Mouse (Mus musculus) ES-Bruce4 (cell line): Measurements from ENCODE around the gene Rbms1. TPM values are rescaled to one million over a fixed set of nuclear protein-coding genes. Genes with fewer than 3 reads are reported as not detected.

Experiments used
- H3K27ac ChIP-seq: 2 replicates; pipeline ENCODE4 v1.5.1; 2012; ENCODE audit warnings: low read length, inconsistent platforms; ENCODE audit not compliant: insufficient read depth
- H3K27me3 ChIP-seq: 2 replicates; pipeline ENCODE4 v1.6.1; 2012; ENCODE audit warnings: mild to moderate bottlenecking, low read length, inconsistent platforms; ENCODE audit not compliant: control insufficient read depth, poor library complexity, insufficient read depth, severe bottlenecking
- H3K36me3 ChIP-seq: 2 replicates; pipeline ENCODE4 v1.6.1; 2012; ENCODE audit warnings: inconsistent platforms, mild to moderate bottlenecking, low read length, moderate library complexity; ENCODE audit not compliant: control insufficient read depth, poor library complexity, insufficient read depth, severe bottlenecking
- H3K4me1 ChIP-seq: one replicate; pipeline ENCODE4 v1.8.1; 2011; ENCODE audit warnings: low read length; ENCODE audit not compliant: control insufficient read depth, insufficient read depth
- H3K4me3 ChIP-seq: 2 replicates; pipeline ENCODE4 v1.5.1; 2011; ENCODE audit warnings: low read depth, mild to moderate bottlenecking, low read length
- H3K9ac ChIP-seq: 2 replicates; pipeline ENCODE4 v1.6.1; 2012; ENCODE audit warnings: low read depth, mild to moderate bottlenecking, inconsistent platforms; ENCODE audit not compliant: poor library complexity, severe bottlenecking
- H3K9me3 ChIP-seq: replicated peaks from 2 replicates; pipeline ENCODE4 v1.6.1; 2012; ENCODE audit warnings: mild to moderate bottlenecking, low read length, inconsistent platforms; ENCODE audit not compliant: control insufficient read depth, poor library complexity, insufficient read depth, severe bottlenecking
- CTCF ChIP-seq: IDR thresholded peaks from one replicate; pipeline ENCODE4 v1.8.1; 2011; ENCODE audit warnings: low read depth, low read length
- EP300 ChIP-seq: IDR thresholded peaks from 2 replicates; pipeline ENCODE4 v1.6.1; 2011; ENCODE audit warnings: low read depth, low read length; ENCODE audit not compliant: insufficient read depth
- POLR2A ChIP-seq: IDR thresholded peaks from one replicate; pipeline ENCODE4 v1.8.1; 2011; ENCODE audit warnings: low read length; ENCODE audit not compliant: insufficient read depth
- polyA plus RNA-seq: library from polyadenylated mRNA; stranded (reverse); fragments of >200 nt; gene quantifications from 2 replicates; pipeline ENCODE4 v1.2.4, GENCODE M21; 2011; ENCODE audit warnings: low read depth; ENCODE audit not compliant: missing spikeins, insufficient read depth, insufficient read length

Gene Rbms1
- polyA plus RNA-seq, 1 experiment = 174 TPM

GRCm38 (mm10) chr2:60821635-60822034, 141.4 kb downstream of the Rbms1 start:
- no peak overlapping the region for H3K27ac ChIP-seq
- no peak for TF ChIP-seq EP300
- 0 out of 2 replicates have a peak, but pooled peaks cover 1% of the 10 kb centered on the region for H3K9me3 ChIP-seq
- no peak overlapping the region for H3K4me3 ChIP-seq
- H3K9ac ChIP-seq = no peak overlapping the region
- no peaks in the 10 kb centered on the region for H3K36me3 ChIP-seq
- no peaks in the 10 kb centered on the region for H3K27me3 ChIP-seq
- H3K4me1 ChIP-seq = peaks cover 4% of the 10 kb centered on the region

- H3K9ac ChIP-seq = no peak overlapping the region
- H3K4me3 ChIP-seq = no peak overlapping the region
- TF ChIP-seq POLR2A = no peak
- no peak for TF ChIP-seq CTCF
- H3K36me3 ChIP-seq = no peaks in the 10 kb centered on the region
- H3K9me3 ChIP-seq = no peaks in the 10 kb centered on the region
- H3K27ac ChIP-seq = no peak overlapping the region
- peaks cover 7% of the 10 kb centered on the region for H3K4me1 ChIP-seq
- H3K27me3 ChIP-seq = no peaks in the 10 kb centered on the region
Measured at GRCm38 (mm10) chr2:60818632-60819031, 144.4 kb downstream of the Rbms1 start.

- Histone ChIP-seq H3K4me1 (peaks cover 7% of the 10 kb centered on the region), H3K9me3 (no peaks in the 10 kb centered on the region), H3K4me3 (no peak overlapping the region), H3K36me3 (no peaks in the 10 kb centered on the region), H3K27me3 (no peaks in the 10 kb centered on the region), H3K27ac (no peak overlapping the region), H3K9ac (no peak overlapping the region)
- TF ChIP-seq CTCF (no peak), POLR2A (no peak), EP300 (no peak)
Measured at GRCm38 (mm10) chr2:60816307-60816706, 146.7 kb downstream of the Rbms1 start.

- H3K9ac ChIP-seq = no peak overlapping the region
- no peak for TF ChIP-seq EP300
- TF ChIP-seq CTCF = no peak
- no peak for TF ChIP-seq POLR2A
- H3K27me3 ChIP-seq = no peaks in the 10 kb centered on the region
- no peaks in the 10 kb centered on the region for H3K9me3 ChIP-seq
- H3K4me1 ChIP-seq = peaks cover 9% of the 10 kb centered on the region
- H3K27ac ChIP-seq = no peak overlapping the region
- H3K4me3 ChIP-seq = no peak overlapping the region
- no peaks in the 10 kb centered on the region for H3K36me3 ChIP-seq
Measured at GRCm38 (mm10) chr2:60814788-60815187, 148.2 kb downstream of the Rbms1 start.

GRCm38 (mm10) chr2:60812949-60813348, 150.0 kb downstream of the Rbms1 start:
- Histone ChIP-seq H3K9ac (no peak overlapping the region), H3K27ac (0 out of 2 replicates have a peak overlapping the region, but pooled peaks have one; percentile 1), H3K27me3 (no peaks in the 10 kb centered on the region), H3K4me3 (0 out of 2 replicates have a peak overlapping the region, but pooled peaks have one; percentile 12), H3K9me3 (no peaks in the 10 kb centered on the region), H3K4me1 (peaks cover 12% of the 10 kb centered on the region), H3K36me3 (no peaks in the 10 kb centered on the region)
- TF ChIP-seq POLR2A (no peak), EP300 (no peak), CTCF (no peak)

- H3K9ac ChIP-seq = no peak overlapping the region
- TF ChIP-seq EP300 (peak; percentile 92), POLR2A (no peak), CTCF (no peak)
- H3K4me3 ChIP-seq = no peak overlapping the region
- peak overlapping the region; percentile 81 for H3K27ac ChIP-seq
- H3K27me3 ChIP-seq = no peaks in the 10 kb centered on the region
- H3K9me3 ChIP-seq = no peaks in the 10 kb centered on the region
- H3K4me1 ChIP-seq = peaks cover 11% of the 10 kb centered on the region
- H3K36me3 ChIP-seq = no peaks in the 10 kb centered on the region
Measured at GRCm38 (mm10) chr2:60810617-60811016, 152.4 kb downstream of the Rbms1 start.
